Mouse (Mus musculus) MEL (cell line): ENCODE data around the gene Eme1. TPM values are rescaled to one million over a fixed set of nuclear protein-coding genes. Genes with fewer than 3 reads are reported as not detected.
A peak's percentile ranks its signal among the peaks of the same experiment; 100 is the strongest.

ENCODE experiments used
- DNase-seq: peaks from one replicate; pipeline ENCODE4 v3.0.0; 2011; ENCODE audit warnings: low read depth, low spot score
- H3K27ac ChIP-seq: 2 replicates; pipeline ENCODE4 v1.5.1; 2012; ENCODE audit warnings: low read depth, mild to moderate bottlenecking, control low read depth, low read length, moderate library complexity; ENCODE audit not compliant: control insufficient read depth
- H3K27me3 ChIP-seq, 2 experiments: fragments of 150-350 bp in 1 of 2; sonication (generic) in 1 of 2; 2 replicates each; pipeline ENCODE4 v1.6.1; 2012; ENCODE audit warnings: low read length in 2 of 2, mild to moderate bottlenecking in 2 of 2, improper control_type of control experiment in 1 of 2, moderate library complexity in 1 of 2; ENCODE audit not compliant: insufficient read depth in 2 of 2, control insufficient read depth in 1 of 2
- H3K36me3 ChIP-seq, 2 experiments: 2 replicates each; pipeline ENCODE4 v1.6.1; 2012 to 2014; ENCODE audit warnings: low read length in 2 of 2, improper control_type of control experiment in 1 of 2, inconsistent platforms in 1 of 2, mild to moderate bottlenecking in 1 of 2; ENCODE audit not compliant: insufficient read depth in 2 of 2, control insufficient read depth in 1 of 2
- H3K4me1 ChIP-seq, 2 experiments: fragments of 150-350 bp in 1 of 2; sonication (generic) in 1 of 2; 2 replicates each; pipeline ENCODE4 v1.6.1; 2012; ENCODE audit warnings: low read length in 2 of 2, improper control_type of control experiment in 1 of 2, mild to moderate bottlenecking in 1 of 2; ENCODE audit not compliant: insufficient read depth in 2 of 2, control insufficient read depth in 1 of 2
- H3K4me3 ChIP-seq, 2 experiments: fragments of 150-350 bp in 1 of 2; sonication (generic) in 1 of 2; 2 replicates each; pipeline ENCODE4 v1.5.1; 2012; ENCODE audit warnings: low read depth in 2 of 2, low read length in 2 of 2, mild to moderate bottlenecking in 2 of 2, moderate library complexity in 2 of 2, control low read depth in 1 of 2, improper control_type of control experiment in 1 of 2; ENCODE audit not compliant: control insufficient read depth in 1 of 2, insufficient read depth in 1 of 2
- H3K79me2 ChIP-seq: 2 replicates; pipeline ENCODE4 v1.6.1; 2012; ENCODE audit warnings: mild to moderate bottlenecking, low read length, moderate library complexity; ENCODE audit not compliant: control insufficient read depth, poor library complexity, insufficient read depth
- H3K9ac ChIP-seq: 2 replicates; pipeline ENCODE4 v1.6.1; 2012; ENCODE audit warnings: low read depth, mild to moderate bottlenecking, control low read depth, low read length, moderate library complexity; ENCODE audit not compliant: control insufficient read depth, poor library complexity, severe bottlenecking
- H3K9me3 ChIP-seq: fragments of 150-350 bp; sonication (generic); replicated peaks from 2 replicates; pipeline ENCODE4 v1.6.1; 2012; ENCODE audit warnings: mild to moderate bottlenecking, low read length, improper control_type of control experiment, moderate library complexity; ENCODE audit not compliant: insufficient read depth
- BHLHE40 ChIP-seq: IDR thresholded peaks from 2 replicates; pipeline ENCODE4 v1.6.1; 2012; ENCODE audit warnings: low read depth, mild to moderate bottlenecking, inconsistent platforms, low read length, improper control_type of control experiment, borderline replicate concordance
- CHD1 ChIP-seq: IDR thresholded peaks from 2 replicates; pipeline ENCODE4 v1.6.1; 2012; ENCODE audit warnings: low read depth, mild to moderate bottlenecking, inconsistent platforms, low read length, improper control_type of control experiment
- CTCF ChIP-seq, 3 experiments: IDR thresholded peaks in 2 of 3; conservative IDR thresholded peaks in 1 of 3; 2 replicates each; pipeline ENCODE4 v1.5.1; 2011 to 2012; ENCODE audit warnings: low read length in 3 of 3, low read depth in 2 of 3, mild to moderate bottlenecking in 2 of 3, improper control_type of control experiment in 1 of 3, inconsistent platforms in 1 of 3, mixed read lengths in 1 of 3, moderate library complexity in 1 of 3; ENCODE audit not compliant: control insufficient read depth in 1 of 3, insufficient read depth in 1 of 3, poor library complexity in 1 of 3, severe bottlenecking in 1 of 3
- E2F4 ChIP-seq: IDR thresholded peaks from 2 replicates; pipeline ENCODE4 v1.6.1; 2011; ENCODE audit warnings: low read depth, low read length, improper control_type of control experiment, borderline replicate concordance
- ELF1 ChIP-seq: IDR thresholded peaks from 2 replicates; pipeline ENCODE4 v1.6.1; 2014; ENCODE audit warnings: low read depth, mild to moderate bottlenecking, inconsistent platforms, low read length, improper control_type of control experiment, moderate library complexity
- ETS1 ChIP-seq: IDR thresholded peaks from 2 replicates; pipeline ENCODE4 v1.6.1; 2012; ENCODE audit warnings: low read depth, mild to moderate bottlenecking, inconsistent platforms, low read length, improper control_type of control experiment, moderate library complexity
- MAZ ChIP-seq: IDR thresholded peaks from 2 replicates; pipeline ENCODE4 v1.6.1; 2012; ENCODE audit warnings: low read depth, mild to moderate bottlenecking, inconsistent platforms, low read length, improper control_type of control experiment
- MEF2A ChIP-seq: IDR thresholded peaks from 2 replicates; pipeline ENCODE4 v1.6.1; 2014; ENCODE audit warnings: low read depth, mild to moderate bottlenecking, inconsistent platforms, low read length, improper control_type of control experiment; ENCODE audit not compliant: poor library complexity, insufficient replicate concordance, severe bottlenecking; ENCODE audit errors: extremely low read depth
- MXI1 ChIP-seq: IDR thresholded peaks from 2 replicates; pipeline ENCODE4 v1.6.1; 2011; ENCODE audit warnings: mild to moderate bottlenecking, low read depth, low read length, improper control_type of control experiment
- MYB ChIP-seq: IDR thresholded peaks from 2 replicates; pipeline ENCODE4 v1.6.1; 2011; ENCODE audit warnings: mild to moderate bottlenecking, low read depth, low read length, improper control_type of control experiment
- MYC ChIP-seq: IDR thresholded peaks from 2 replicates; pipeline ENCODE4 v1.6.1; 2011; ENCODE audit warnings: low read depth, mild to moderate bottlenecking, low read length, improper control_type of control experiment, moderate library complexity
- RCOR1 ChIP-seq: IDR thresholded peaks from 2 replicates; pipeline ENCODE4 v1.6.1; 2012; ENCODE audit warnings: low read depth, mild to moderate bottlenecking, inconsistent platforms, low read length, improper control_type of control experiment
- TBP ChIP-seq: IDR thresholded peaks from 2 replicates; pipeline ENCODE4 v1.8.0; 2011; ENCODE audit warnings: low read depth, low read length, improper control_type of control experiment
- TCF12 ChIP-seq: IDR thresholded peaks from 2 replicates; pipeline ENCODE4 v1.6.1; 2014; ENCODE audit warnings: low read depth, mild to moderate bottlenecking, inconsistent platforms, low read length, improper control_type of control experiment, moderate library complexity
- UBTF ChIP-seq: IDR thresholded peaks from 2 replicates; pipeline ENCODE4 v1.6.1; 2012; ENCODE audit warnings: low read depth, mild to moderate bottlenecking, inconsistent platforms, low read length, improper control_type of control experiment, moderate library complexity, borderline replicate concordance; ENCODE audit not compliant: insufficient read depth
- ZC3H11A ChIP-seq: IDR thresholded peaks from 2 replicates; pipeline ENCODE4 v1.6.1; 2012; ENCODE audit warnings: low read depth, mild to moderate bottlenecking, inconsistent platforms, low read length, improper control_type of control experiment
- ZKSCAN1 ChIP-seq: IDR thresholded peaks from 2 replicates; pipeline ENCODE4 v1.6.1; 2012; ENCODE audit warnings: low read depth, mild to moderate bottlenecking, inconsistent platforms, low read length, improper control_type of control experiment, moderate library complexity
- ZMIZ1 ChIP-seq: IDR thresholded peaks from 2 replicates; pipeline ENCODE4 v1.6.1; 2012; ENCODE audit warnings: low read depth, mild to moderate bottlenecking, inconsistent platforms, low read length, improper control_type of control experiment, moderate library complexity
- ZNF384 ChIP-seq: IDR thresholded peaks from 2 replicates; pipeline ENCODE4 v1.6.1; 2012; ENCODE audit warnings: low read depth, mild to moderate bottlenecking, inconsistent platforms, low read length, improper control_type of control experiment
- polyA plus RNA-seq, 2 experiments: library from polyadenylated mRNA; stranded (reverse) in 1 of 2; unstranded in 1 of 2; fragments of >175 nt in 1 of 2; fragments of >200 nt in 1 of 2; gene quantifications; 2 replicates each; pipeline versions ENCODE4 v1.2.1 to v1.2.4; 2012; ENCODE audit warnings: low replicate concordance in 2 of 2, low read depth in 1 of 2; ENCODE audit not compliant: insufficient read length in 2 of 2, insufficient read depth in 1 of 2, missing spikeins in 1 of 2
- total RNA-seq: library from RNA; depleted of rRNA; stranded (reverse); fragments of 300-350 nt; gene quantifications from 2 replicates; pipeline ENCODE4 v1.2.3, GENCODE M21; 2012

Gene Eme1
- total and polyA plus RNA-seq, 3 experiments = 41.8 to 54.9 TPM; not detected in 1

GRCm38 (mm10) chr11:94620766-94621457, 32.9 kb downstream of the Eme1 start:
- H3K4me1 ChIP-seq = peaks cover 4 to 12% of the 10 kb centered on the region in 2 experiments
- no peak overlapping the region for H3K9ac ChIP-seq
- H3K27ac ChIP-seq = no peak overlapping the region
- H3K4me3 ChIP-seq = no peak overlapping the region
- no peaks in the 10 kb centered on the region for H3K79me2 ChIP-seq
- H3K9me3 ChIP-seq = no peaks in the 10 kb centered on the region
- peaks cover 0 to 2% of the 10 kb centered on the region in 2 experiments; a peak in 1 of 4 replicates for H3K36me3 ChIP-seq
- TF ChIP-seq TCF12 = no peak
- peak in 1 of 3 experiments; percentile 18; a peak in 1 of 6 replicates for TF ChIP-seq CTCF (IDR thresholded peaks at IDR 0.05 in 2 of 3, conservative IDR thresholded peaks at IDR 0.05 in 1 of 3; ENCODE audit: control insufficient read depth in 1 of 3, insufficient read depth in 1 of 3, low read depth in 2 of 3, low read length in 3 of 3, poor library complexity in 1 of 3, severe bottlenecking in 1 of 3)
- 0 out of 2 replicates have a peak, but pooled peaks have one; percentile 36 for TF ChIP-seq BHLHE40
- TF ChIP-seq MXI1 = no peak
- no peak for TF ChIP-seq MYC
- TF ChIP-seq ZNF384 = peak; percentile 72; the same call in 1 of the 2 replicates
- no peaks in the 10 kb centered on the region for H3K27me3 ChIP-seq
- peak; percentile 43 for DNase-seq

DNA sequence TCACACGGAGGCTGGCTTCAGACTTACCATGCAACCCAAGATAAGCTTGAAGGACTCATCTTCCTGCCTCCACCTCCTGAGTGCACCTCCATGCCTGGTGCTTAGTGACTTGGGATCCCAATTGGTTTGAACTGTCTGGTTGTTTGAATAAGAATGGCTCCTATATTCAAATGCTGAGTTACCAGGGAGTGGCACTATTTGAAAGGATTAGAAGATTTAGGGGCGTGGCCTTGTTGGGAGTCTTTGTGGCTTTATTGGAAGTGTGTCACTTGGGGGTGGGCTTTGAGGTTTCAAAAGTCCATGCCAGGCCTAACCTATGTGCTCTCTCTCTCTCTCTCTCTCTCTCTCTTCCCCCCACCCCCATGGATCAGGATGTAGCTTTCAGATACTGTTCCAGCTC, 36.1 kb downstream of the Eme1 start:
- Histone ChIP-seq H3K27ac (no peak overlapping the region), H3K36me3 (peaks cover 0 to 2% of the 10 kb centered on the region in 2 experiments; a peak in 1 of 4 replicates), H3K27me3 (0 out of 4 replicates have a peak, but pooled peaks cover 0 to 2% of the 10 kb centered on the region in 2 experiments), H3K4me1 (peaks cover 4 to 12% of the 10 kb centered on the region in 2 experiments), H3K79me2 (no peaks in the 10 kb centered on the region), H3K9ac (no peak overlapping the region), H3K9me3 (no peaks in the 10 kb centered on the region), H3K4me3 (no peak overlapping the region)
- no peak for TF ChIP-seq BHLHE40
- no peak for TF ChIP-seq ZMIZ1
- no peak for TF ChIP-seq MYC
- no peak for TF ChIP-seq ELF1
- TF ChIP-seq E2F4 = no peak
- no peak for TF ChIP-seq ETS1
- TF ChIP-seq MEF2A = no peak
- TF ChIP-seq CHD1 = no peak
- TF ChIP-seq UBTF = no peak
- TF ChIP-seq MAZ = no peak
- no peak for TF ChIP-seq TBP
- no peak for TF ChIP-seq MYB
- no peak for TF ChIP-seq ZKSCAN1
- no peak for TF ChIP-seq RCOR1
- TF ChIP-seq ZC3H11A = no peak
- no peak for DNase-seq
